Mouse (Mus musculus) lung, postnatal 0 days (tissue): ENCODE results near the gene Vgll4.

Experiments used
- CTCF ChIP-seq: IDR thresholded peaks from 2 replicates; pipeline ENCODE4 v1.5.1; 2016; ENCODE audit warnings: antibody characterized with exemption, mild to moderate bottlenecking
- EP300 ChIP-seq: IDR thresholded peaks from 2 replicates; pipeline ENCODE4 v1.6.1; 2016; ENCODE audit warnings: antibody characterized with exemption, mild to moderate bottlenecking, control low read depth

- TF ChIP-seq CTCF (no peak), EP300 (no peak)
Measured at GRCm38 (mm10) chr6:114917129-114917528, 52.7 kb downstream of the Vgll4 start.
